Mouse (Mus musculus) megakaryocyte, embryonic 14.5 days (primary cell): Measurements from ENCODE around the gene Arhgap19.

Experiments used
- FLI1 ChIP-seq: IDR thresholded peaks from 2 replicates; pipeline ENCODE4 v1.6.1; 2012; ENCODE audit warnings: low read length, inconsistent platforms, mixed read lengths
- GATA1 ChIP-seq: IDR thresholded peaks from 3 replicates; pipeline ENCODE4 v1.6.1; 2012; ENCODE audit warnings: mixed read lengths, low read length, inconsistent platforms, borderline replicate concordance

GRCm38 (mm10) chr19:41838808-41839207 lies 37.0 kb upstream of the Arhgap19 start:
- TF ChIP-seq FLI1: no peak
- no peak for TF ChIP-seq GATA1
